Mouse (Mus musculus): ENCODE measurements around the gene Ric1. TPM values are rescaled to one million over a fixed set of nuclear protein-coding genes. Genes with fewer than 3 reads are reported as not detected.
"Not testable (repeated sequence)": the region's sequence is repeated elsewhere in the genome, so short reads cannot be mapped to it uniquely, and the experiment has no call there.

Gene Ric1
- polyA plus RNA-seq, 1 experiment from 2014 or later = 6.5 TPM

DNA sequence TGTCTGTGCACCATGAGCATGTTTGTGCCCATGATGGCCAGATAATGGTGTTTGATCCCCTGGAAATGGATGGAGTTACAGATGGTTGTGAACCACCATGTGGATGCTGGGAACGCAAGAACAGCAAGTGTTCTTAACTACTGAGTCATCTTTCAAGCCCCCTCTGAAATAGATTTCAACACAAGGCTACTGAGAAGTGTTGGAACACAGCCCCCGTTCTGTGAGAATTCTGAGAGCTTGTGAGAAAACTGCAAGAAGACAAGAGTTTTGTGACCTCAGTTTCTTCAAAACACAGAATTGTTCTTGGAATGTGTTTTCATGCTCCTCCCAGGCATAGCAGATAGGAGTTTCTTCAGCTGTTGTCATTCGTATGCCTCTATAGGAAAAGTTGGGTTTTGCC is 6.7 kb upstream of the Ric1 start:
- WGBS = 90% methylated on average over 3 of the region's 3 CpGs
- Histone ChIP-seq H3K4me1 (replicated peaks) (no peaks in the 10 kb centered on the region), H3K27me3 (no peaks in the 10 kb centered on the region), H3K4me3 (no peak overlapping the region), H3K27ac (no peak overlapping the region), H3K9me3 (replicated peaks) (no peaks in the 10 kb centered on the region), H3K36me3 (peaks cover 6% of the 10 kb centered on the region; the same call in 1 of the 2 replicates), H3K4me2 (no peak overlapping the region), H3K9ac (no peak overlapping the region)
- no peak for ATAC-seq (replicated peaks; ENCODE audit: insufficient number of reproducible peaks, insufficient read depth, low FRiP score, low read depth)

DNA sequence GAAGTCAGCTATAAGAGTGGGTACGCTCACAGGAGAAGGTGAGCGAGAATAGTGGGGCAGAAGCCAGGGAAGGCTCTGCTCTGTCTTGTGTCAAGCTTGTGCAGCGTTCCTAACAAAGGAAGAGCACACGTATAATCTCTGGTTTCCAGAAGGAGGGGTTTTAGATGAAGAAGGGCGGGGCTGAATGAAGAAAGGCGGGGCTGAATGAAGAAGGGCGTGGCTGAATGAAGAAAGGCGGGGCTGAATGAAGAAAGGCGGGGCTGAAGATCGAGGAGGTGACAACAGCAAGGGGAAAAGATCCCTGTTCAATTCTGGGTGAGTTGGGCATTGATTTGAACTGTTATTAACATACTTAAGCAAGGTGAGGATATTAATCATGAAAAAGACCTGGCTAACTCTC is 6.1 kb upstream of the Ric1 start:
- Histone ChIP-seq H3K4me3 (no peak overlapping the region), H3K27ac (no peak overlapping the region), H3K27me3 (no peaks in the 10 kb centered on the region), H3K9me3 (replicated peaks) (no peaks in the 10 kb centered on the region), H3K36me3 (peaks cover 6% of the 10 kb centered on the region; the same call in 1 of the 2 replicates), H3K4me2 (no peak overlapping the region), H3K4me1 (replicated peaks) (peaks cover 5% of the 10 kb centered on the region), H3K9ac (no peak overlapping the region)
- WGBS = 73% methylated on average over 10 of the region's 10 CpGs
- no peak for ATAC-seq (replicated peaks; ENCODE audit: insufficient number of reproducible peaks, insufficient read depth, low FRiP score, low read depth)

DNA sequence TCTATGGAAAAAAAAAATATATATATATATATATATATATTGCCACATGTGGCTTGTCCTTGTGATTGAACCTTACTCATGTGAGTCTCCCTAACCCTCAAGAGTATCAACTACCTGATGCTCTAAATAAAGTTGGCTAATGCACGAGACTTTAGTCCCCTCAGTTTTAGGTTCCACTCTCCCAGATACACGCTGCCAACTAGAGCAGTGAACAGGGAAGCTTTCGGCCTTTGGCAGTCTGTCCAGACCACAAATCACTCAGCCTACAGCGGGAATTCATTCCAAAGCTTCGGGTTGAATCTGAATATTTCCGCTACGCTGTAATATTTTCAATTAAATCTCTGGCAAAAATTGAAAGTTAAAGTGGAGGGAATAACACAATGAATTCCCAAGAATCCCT is 3.7 kb upstream of the Ric1 start:
- no peak overlapping the region for H3K4me3 ChIP-seq
- H3K9ac ChIP-seq = no peak overlapping the region
- peaks cover 9% of the 10 kb centered on the region for H3K4me1 ChIP-seq (replicated peaks)
- 72% methylated on average over 7 of the region's 7 CpGs for WGBS
- no peaks in the 10 kb centered on the region for H3K9me3 ChIP-seq (replicated peaks)
- ATAC-seq (replicated peaks; ENCODE audit: insufficient number of reproducible peaks, insufficient read depth, low FRiP score, low read depth) = no peak
- H3K27me3 ChIP-seq = no peaks in the 10 kb centered on the region
- no peak overlapping the region for H3K4me2 ChIP-seq
- H3K36me3 ChIP-seq = peaks cover 6% of the 10 kb centered on the region; the same call in 1 of the 2 replicates
- H3K27ac ChIP-seq = no peak overlapping the region

DNA sequence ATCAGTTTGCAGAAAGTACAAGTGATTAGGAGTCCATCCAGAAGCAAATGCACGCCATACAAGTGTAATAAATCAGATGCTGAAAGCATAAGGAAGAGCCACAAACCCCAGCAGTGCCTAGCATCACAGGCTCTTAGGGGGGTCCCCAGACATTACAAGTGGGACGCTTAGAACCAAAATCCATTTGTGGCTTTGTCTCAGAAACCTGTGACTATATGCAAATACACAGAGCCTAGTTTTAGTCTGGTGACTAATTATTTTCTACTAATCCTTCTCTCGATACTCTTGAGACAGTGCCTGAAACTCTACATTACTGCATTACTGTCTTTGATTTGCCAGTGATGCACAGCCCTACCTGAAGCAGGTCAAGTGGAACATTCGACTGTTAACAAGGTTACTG is 3.2 kb upstream of the Ric1 start:
- H3K27ac ChIP-seq = no peak overlapping the region
- no peaks in the 10 kb centered on the region for H3K9me3 ChIP-seq (replicated peaks)
- no peak overlapping the region for H3K4me3 ChIP-seq
- H3K27me3 ChIP-seq = no peaks in the 10 kb centered on the region
- no peak for ATAC-seq (replicated peaks; ENCODE audit: insufficient number of reproducible peaks, insufficient read depth, low FRiP score, low read depth)
- H3K36me3 ChIP-seq = peaks cover 6% of the 10 kb centered on the region; the same call in 1 of the 2 replicates
- WGBS = 72% methylated on average over 4 of the region's 4 CpGs
- H3K9ac ChIP-seq = no peak overlapping the region
- H3K4me2 ChIP-seq = no peak overlapping the region
- peaks cover 14% of the 10 kb centered on the region for H3K4me1 ChIP-seq (replicated peaks)

DNA sequence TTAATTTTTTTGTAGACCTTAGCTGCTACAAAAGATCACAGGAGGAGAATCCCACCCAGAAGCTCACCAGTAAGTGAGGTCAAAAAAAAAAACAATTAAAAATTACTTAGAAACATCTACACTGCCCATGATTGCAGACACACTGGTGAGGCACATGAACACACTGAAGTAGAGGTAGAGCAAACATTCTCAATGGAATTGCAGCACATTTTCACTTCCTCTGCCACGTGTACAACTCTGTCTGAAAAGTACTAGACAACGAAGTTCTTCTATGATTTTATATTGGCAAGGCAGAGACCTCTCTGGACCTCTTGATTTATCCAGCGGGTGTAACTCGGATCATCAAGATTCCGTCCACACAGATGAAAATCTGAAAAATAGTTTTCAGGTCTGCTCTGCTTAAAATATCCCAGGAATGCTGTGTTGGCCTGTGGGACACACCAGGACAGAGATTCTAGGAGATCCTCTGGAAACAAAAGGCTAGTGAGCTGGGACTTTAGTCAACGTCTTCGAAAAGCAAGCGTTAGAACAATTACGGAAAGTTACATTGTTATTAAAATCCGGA is 1.0 kb upstream of the Ric1 start:
- peak overlapping the region; percentile 68 for H3K4me2 ChIP-seq
- 32% methylated on average over 10 of the region's 10 CpGs for WGBS
- H3K9ac ChIP-seq = peak overlapping the region; percentile 93; the same call in 1 of the 2 replicates

DNA sequence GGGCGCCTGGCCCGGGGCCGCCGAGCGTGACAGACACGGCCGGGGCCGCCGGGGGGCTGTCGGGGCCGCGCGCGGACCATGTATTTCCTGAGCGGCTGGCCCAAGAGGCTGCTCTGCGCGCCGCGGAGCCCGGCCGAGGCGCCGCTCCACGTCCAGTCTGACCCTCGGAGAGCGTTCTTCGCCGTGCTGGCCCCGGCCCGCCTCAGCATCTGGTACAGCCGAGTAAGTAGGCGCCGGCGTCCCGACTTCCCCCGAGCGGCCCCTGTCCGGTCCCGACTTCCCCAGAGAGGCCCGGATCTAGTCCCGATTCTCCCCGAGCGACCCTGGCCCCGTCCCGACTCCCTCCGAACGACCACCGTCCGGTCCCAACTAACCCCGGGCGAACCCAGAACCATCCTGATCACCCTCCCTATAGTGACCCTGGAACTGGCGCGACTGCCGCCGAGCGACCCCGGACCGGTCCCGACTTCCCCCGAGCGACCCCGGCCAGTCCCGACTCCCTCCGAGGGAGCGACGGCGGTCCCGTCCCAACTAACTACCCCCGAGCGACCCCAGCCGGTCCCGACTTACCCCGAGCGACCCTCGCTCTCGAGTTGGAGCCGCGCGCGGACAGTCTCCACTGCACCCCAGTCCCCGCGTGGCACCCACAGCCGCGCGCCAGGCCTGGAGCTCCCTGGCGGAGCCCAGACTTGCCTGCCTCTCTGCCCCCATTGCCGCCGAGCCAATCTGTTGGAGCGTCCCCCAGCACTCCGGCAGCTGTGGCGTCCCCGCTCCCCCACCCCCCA is 555 bp downstream of the Ric1 start:
- H3K27ac ChIP-seq = peak overlapping the region; percentile 98
- under 1% methylated on average over 78 of the region's 92 CpGs for WGBS
- H3K4me3 ChIP-seq = peak overlapping the region; percentile 93
- no peaks in the 10 kb centered on the region for H3K9me3 ChIP-seq (replicated peaks)
- H3K36me3 ChIP-seq = no peaks in the 10 kb centered on the region
- peak overlapping the region; percentile 93 for H3K9ac ChIP-seq
- H3K4me2 ChIP-seq = peak overlapping the region; percentile 68
- H3K27me3 ChIP-seq = no peaks in the 10 kb centered on the region
- peaks cover 20% of the 10 kb centered on the region for H3K4me1 ChIP-seq (replicated peaks)
- peak; percentile 70 for ATAC-seq (replicated peaks; ENCODE audit: insufficient number of reproducible peaks, insufficient read depth, low FRiP score, low read depth)

More for the DNA sequence above, 1.0 kb upstream of the Ric1 start:
- peak overlapping the region; percentile 93 for H3K4me3 ChIP-seq
- peaks cover 20% of the 10 kb centered on the region for H3K4me1 ChIP-seq (replicated peaks)
- H3K36me3 ChIP-seq = no peaks in the 10 kb centered on the region
- peak overlapping the region; percentile 98; the same call in 1 of the 2 replicates for H3K27ac ChIP-seq
- H3K9me3 ChIP-seq (replicated peaks) = no peaks in the 10 kb centered on the region
- H3K27me3 ChIP-seq = no peaks in the 10 kb centered on the region
- no peak for ATAC-seq (replicated peaks; ENCODE audit: insufficient number of reproducible peaks, insufficient read depth, low FRiP score, low read depth)

DNA sequence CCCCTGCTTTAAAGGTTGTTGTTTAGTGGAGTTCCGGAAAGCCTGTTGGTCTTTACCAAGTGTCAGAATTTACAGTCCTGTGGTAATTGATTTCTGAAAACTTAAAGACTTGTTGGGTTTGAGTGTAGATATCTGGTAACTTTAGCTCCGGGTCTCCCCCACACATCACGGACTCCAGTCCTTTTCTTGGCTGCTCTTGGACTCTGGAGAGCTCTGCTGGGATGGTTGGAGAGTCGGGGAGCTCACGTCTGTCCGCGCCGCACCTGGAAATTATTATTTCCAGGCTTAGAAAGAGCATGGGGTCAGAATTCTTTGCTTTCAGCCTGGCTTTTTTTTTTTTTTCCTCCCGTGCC is 1.1 kb downstream of the Ric1 start:
- no peaks in the 10 kb centered on the region for H3K36me3 ChIP-seq
- ATAC-seq (replicated peaks; ENCODE audit: insufficient number of reproducible peaks, insufficient read depth, low FRiP score, low read depth) = no peak
- H3K27me3 ChIP-seq = no peaks in the 10 kb centered on the region
- peaks cover 20% of the 10 kb centered on the region for H3K4me1 ChIP-seq (replicated peaks)
- peak overlapping the region; percentile 93 for H3K4me3 ChIP-seq
- peak overlapping the region; percentile 98 for H3K27ac ChIP-seq
- peak overlapping the region; percentile 68 for H3K4me2 ChIP-seq
- under 1% methylated on average over 9 of the region's 9 CpGs for WGBS
- peak overlapping the region; percentile 93 for H3K9ac ChIP-seq
- no peaks in the 10 kb centered on the region for H3K9me3 ChIP-seq (replicated peaks)

DNA sequence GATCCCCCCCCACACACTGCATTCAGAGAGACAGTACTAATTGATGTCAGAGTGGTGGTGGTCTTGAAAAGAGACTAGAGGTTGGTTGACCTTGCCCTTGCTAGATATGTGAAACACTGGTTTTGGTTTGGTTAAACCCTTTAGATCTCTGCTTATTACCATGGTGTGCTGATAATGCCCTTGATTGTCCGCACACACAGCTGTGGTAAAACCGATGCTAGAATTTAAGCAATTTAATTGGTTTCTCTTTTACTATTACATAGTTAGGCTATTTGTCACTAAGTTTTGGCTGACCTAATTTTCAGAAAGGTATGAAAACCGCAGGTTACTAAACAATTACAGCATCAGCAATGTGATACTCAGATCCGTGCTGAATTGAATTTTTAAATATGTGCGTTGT is 1.6 kb downstream of the Ric1 start:
- Histone ChIP-seq H3K9me3 (replicated peaks) (no peaks in the 10 kb centered on the region), H3K27ac (peak overlapping the region; percentile 98), H3K27me3 (no peaks in the 10 kb centered on the region), H3K36me3 (no peaks in the 10 kb centered on the region), H3K9ac (peak overlapping the region; percentile 93), H3K4me3 (peak overlapping the region; percentile 93), H3K4me2 (peak overlapping the region; percentile 68), H3K4me1 (replicated peaks) (peaks cover 20% of the 10 kb centered on the region)
- 43% methylated on average over 5 of the region's 5 CpGs for WGBS
- ATAC-seq (replicated peaks; ENCODE audit: insufficient number of reproducible peaks, insufficient read depth, low FRiP score, low read depth) = no peak

DNA sequence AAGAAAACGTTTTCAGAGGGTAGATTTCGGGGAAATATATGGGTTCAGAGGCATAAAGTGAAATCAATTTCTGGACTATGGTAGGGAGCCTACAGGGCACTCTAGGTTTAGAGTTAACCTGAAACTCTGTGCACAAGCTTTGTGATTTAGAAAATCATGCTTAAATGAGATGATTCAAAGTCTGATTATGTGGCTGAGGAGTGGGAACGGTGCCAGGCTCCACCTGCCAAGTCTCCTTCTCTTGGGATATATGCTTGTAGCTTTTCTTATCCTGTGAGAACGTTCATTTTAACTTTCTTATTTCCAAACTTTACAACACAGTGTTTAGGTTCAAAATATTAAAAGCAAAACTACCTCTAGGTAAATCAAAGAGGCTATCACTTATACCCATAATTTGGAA is 2.5 kb downstream of the Ric1 start:
- no peak overlapping the region for H3K27ac ChIP-seq
- WGBS = 65% methylated on average over 4 of the region's 4 CpGs
- H3K27me3 ChIP-seq = no peaks in the 10 kb centered on the region
- 0 out of 2 replicates have a peak overlapping the region, but pooled peaks have one; percentile 18 for H3K4me2 ChIP-seq
- H3K9me3 ChIP-seq (replicated peaks) = no peaks in the 10 kb centered on the region
- ATAC-seq (replicated peaks; ENCODE audit: insufficient number of reproducible peaks, insufficient read depth, low FRiP score, low read depth) = no peak
- H3K4me1 ChIP-seq (replicated peaks) = peaks cover 20% of the 10 kb centered on the region
- H3K9ac ChIP-seq = no peak overlapping the region
- H3K36me3 ChIP-seq = no peaks in the 10 kb centered on the region
- H3K4me3 ChIP-seq = no peak overlapping the region

DNA sequence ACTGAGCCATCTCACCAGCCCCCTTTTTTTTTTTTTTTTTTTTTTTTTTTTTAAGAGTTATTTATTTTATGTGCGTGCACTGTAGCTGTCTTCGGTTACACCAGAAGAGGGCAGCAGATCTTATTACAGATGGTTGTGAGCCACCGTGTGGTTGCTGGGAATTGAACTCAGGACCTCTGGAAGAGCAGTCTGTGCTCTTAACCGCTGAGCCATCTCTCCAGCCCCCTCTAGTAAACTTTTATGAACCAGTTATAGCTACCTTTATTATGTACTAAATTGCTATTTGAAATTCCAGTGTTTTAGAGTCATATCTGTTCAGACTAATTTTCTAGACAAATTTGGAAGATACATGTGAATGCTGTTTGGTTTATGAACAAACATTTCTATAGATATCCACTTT is 3.5 kb downstream of the Ric1 start:
- peaks cover 19% of the 10 kb centered on the region for H3K4me1 ChIP-seq (replicated peaks)
- H3K27me3 ChIP-seq; H3K9ac ChIP-seq; ATAC-seq (replicated peaks; ENCODE audit: insufficient number of reproducible peaks, insufficient read depth, low FRiP score, low read depth); H3K4me2 ChIP-seq; H3K4me3 ChIP-seq; H3K9me3 ChIP-seq (replicated peaks); H3K27ac ChIP-seq; H3K36me3 ChIP-seq: not testable (repeated sequence)
- 90% methylated on average over 4 of the region's 4 CpGs for WGBS

DNA sequence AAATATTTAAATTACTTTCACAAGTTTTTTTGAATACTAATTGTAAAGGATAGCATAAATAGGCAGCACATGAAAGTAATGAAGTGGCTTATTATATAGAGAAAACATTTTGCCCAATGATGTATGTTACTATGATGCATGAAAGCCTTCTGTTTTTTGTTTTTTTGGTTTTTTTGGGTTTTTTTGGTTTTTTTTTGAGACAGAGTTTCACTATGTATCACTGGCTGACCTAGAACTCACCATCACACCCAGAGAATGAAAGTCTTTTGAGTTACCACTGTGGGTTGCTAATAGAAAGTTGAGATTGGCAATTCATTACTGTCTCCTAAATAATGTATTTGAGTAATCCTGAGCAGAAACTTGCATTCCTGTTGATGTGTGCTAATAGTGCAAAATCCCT is 4.8 kb downstream of the Ric1 start:
- no peak overlapping the region for H3K27ac ChIP-seq
- no peak overlapping the region for H3K4me2 ChIP-seq
- no peaks in the 10 kb centered on the region for H3K27me3 ChIP-seq
- no peaks in the 10 kb centered on the region for H3K9me3 ChIP-seq (replicated peaks)
- H3K4me1 ChIP-seq (replicated peaks) = peaks cover 11% of the 10 kb centered on the region; the same call in 1 of the 2 replicates
- no peak for ATAC-seq (replicated peaks; ENCODE audit: insufficient number of reproducible peaks, insufficient read depth, low FRiP score, low read depth)
- no peak overlapping the region for H3K4me3 ChIP-seq
- no peaks in the 10 kb centered on the region for H3K36me3 ChIP-seq
- no peak overlapping the region for H3K9ac ChIP-seq

DNA sequence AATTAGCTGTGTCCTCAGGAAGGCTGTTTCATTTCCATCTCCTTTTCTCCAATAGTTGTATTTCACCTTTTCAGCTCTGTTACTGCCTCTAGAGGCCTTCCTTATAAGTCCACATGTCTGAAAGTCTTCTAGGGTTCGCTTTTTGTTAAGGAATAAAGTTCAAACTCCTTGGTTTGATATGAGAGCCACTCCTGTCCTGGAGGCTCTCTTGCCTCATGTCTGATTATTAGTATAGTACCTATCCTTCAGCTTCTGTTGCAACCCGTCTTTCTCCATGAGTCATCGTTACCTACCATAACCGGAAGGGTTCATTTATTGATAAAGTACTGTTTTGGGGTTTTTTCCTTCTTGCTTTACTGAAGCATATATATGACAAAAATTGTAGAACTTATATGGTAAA is 5.2 kb downstream of the Ric1 start:
- Histone ChIP-seq H3K9me3 (replicated peaks) (no peaks in the 10 kb centered on the region), H3K36me3 (no peaks in the 10 kb centered on the region), H3K27ac (no peak overlapping the region), H3K4me3 (no peak overlapping the region), H3K4me2 (no peak overlapping the region), H3K27me3 (no peaks in the 10 kb centered on the region), H3K4me1 (replicated peaks) (peaks cover 11% of the 10 kb centered on the region; the same call in 1 of the 2 replicates), H3K9ac (no peak overlapping the region)
- WGBS = 94% methylated on average over 4 of the region's 4 CpGs
- no peak for ATAC-seq (replicated peaks; ENCODE audit: insufficient number of reproducible peaks, insufficient read depth, low FRiP score, low read depth)
